Mouse (Mus musculus): Measurements from ENCODE around the gene Kcnk6. TPM values are rescaled to one million over a fixed set of nuclear protein-coding genes. Genes with fewer than 3 reads are reported as not detected.

Gene Kcnk6
- polyA plus RNA-seq, 1 experiment from 2014 or later = 1.7 TPM

DNA sequence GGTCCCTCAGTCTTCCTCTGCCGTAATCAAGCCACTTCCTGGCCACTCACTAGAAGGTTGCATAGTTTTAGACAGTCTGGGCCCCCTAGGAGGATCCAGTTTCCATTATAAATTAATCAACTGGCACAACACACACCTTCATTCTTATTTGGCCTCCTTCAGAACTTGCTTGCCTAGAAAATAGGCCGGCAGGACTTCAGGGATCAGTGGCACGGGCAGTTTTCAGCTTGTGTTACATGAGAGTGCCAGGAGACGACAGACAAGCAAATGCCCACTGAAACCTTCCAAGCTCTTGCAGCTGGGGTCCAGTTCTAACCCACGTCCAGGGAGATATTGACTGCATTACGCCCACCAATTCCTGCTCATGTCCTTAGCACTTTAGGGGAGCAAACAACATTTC lies 29.8 kb upstream of the Kcnk6 start:
- 0 out of 2 replicates have a peak, but pooled peaks cover 4% of the 10 kb centered on the region for H3K27me3 ChIP-seq (ENCODE audit: insufficient read depth, poor library complexity, severe bottlenecking)
- 68% methylated on average over 6 of the region's 6 CpGs for WGBS

DNA sequence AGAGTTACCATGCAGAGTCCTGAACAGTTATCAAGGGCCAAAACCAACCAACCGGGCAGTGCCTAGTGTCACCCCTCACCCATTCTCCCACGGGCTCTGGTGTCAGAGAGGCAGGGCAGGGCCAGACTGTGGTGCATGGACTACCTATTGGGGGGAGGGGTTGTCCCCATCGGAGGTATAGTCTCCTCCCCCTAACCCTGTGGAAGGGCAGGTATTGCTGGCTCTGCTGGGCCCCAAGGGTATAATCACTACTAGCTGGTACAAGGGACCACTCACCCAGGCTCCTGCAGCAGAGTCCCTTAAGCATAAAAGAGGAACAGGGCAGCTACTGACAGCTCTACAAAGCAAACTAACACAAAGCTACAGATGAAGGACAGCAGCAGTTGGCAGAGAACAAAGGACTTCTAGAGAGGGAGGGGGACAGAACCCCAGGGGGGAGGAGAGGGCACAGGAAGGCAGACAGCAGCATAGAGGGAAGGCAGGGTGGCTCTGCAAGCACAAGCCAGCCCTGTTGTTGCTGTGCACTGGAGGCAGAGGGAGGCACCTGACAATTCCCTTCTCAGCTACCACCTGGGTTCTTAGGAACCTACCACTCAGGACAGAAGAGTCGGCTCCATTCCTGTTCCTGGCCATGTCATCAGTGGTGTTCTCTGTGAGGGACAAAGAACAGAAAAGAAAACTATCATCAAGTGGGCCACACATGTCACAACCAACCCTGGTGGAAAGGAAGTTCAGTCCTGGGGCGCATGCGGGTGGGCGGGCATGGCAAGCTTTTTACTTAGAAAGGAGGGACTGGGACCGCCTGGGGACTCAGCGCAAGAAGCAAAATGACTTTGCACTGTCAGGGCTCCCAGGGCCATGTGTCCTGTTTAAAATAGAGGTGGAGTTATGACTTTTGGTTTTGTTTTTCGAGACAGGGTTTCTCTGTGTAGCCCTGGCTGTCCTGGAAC lies 27.7 kb upstream of the Kcnk6 start:
- WGBS = 75% methylated on average over 10 of the region's 10 CpGs
- H3K9me3 ChIP-seq = no peaks in the 10 kb centered on the region
- no peaks in the 10 kb centered on the region for H3K36me3 ChIP-seq
- 0 out of 2 replicates have a peak, but pooled peaks cover 4% of the 10 kb centered on the region for H3K27me3 ChIP-seq (ENCODE audit: insufficient read depth, poor library complexity, severe bottlenecking)
- DNase-seq (ENCODE audit: low spot score) = no peak
- peak overlapping the region; percentile 53 for H3K27ac ChIP-seq
- H3K4me1 ChIP-seq = peaks cover 34% of the 10 kb centered on the region
- no peak overlapping the region for H3K4me3 ChIP-seq

More for the DNA sequence above, 29.8 kb upstream of the Kcnk6 start:
- Histone ChIP-seq H3K36me3 (no peaks in the 10 kb centered on the region), H3K27ac (no peak overlapping the region), H3K4me1 (peaks cover 42% of the 10 kb centered on the region), H3K4me3 (no peak overlapping the region), H3K9me3 (no peaks in the 10 kb centered on the region)
- no peak for DNase-seq (ENCODE audit: low spot score)

DNA sequence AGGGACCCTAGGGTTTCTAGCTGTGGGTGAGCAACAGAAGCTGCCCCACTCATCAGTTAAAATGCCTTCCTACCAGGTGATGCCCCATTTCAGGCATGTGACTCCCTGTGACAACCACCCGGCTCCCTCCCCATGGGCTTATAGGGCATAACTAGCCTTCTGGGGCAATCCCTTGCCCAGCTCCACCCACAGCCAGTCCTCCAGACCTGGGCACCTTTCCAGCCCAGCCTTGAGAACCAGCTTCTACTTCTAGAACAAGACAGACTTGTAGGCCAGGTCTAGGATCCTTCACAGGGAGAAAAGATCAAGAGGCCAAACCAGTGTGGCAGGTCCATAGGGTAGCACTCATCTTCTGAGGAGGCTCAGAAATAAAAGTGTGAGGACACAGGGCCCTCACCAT lies 25.1 kb upstream of the Kcnk6 start:
- Histone ChIP-seq H3K36me3 (no peaks in the 10 kb centered on the region), H3K4me1 (peaks cover 50% of the 10 kb centered on the region), H3K4me3 (no peak overlapping the region), H3K9me3 (no peaks in the 10 kb centered on the region), H3K27ac (peak overlapping the region; percentile 73), H3K27me3 (ENCODE audit: insufficient read depth, poor library complexity, severe bottlenecking) (0 out of 2 replicates have a peak, but pooled peaks cover 4% of the 10 kb centered on the region)
- no peak for DNase-seq (ENCODE audit: low spot score)
- 94% methylated on average over 1 of the region's 1 CpGs for WGBS

DNA sequence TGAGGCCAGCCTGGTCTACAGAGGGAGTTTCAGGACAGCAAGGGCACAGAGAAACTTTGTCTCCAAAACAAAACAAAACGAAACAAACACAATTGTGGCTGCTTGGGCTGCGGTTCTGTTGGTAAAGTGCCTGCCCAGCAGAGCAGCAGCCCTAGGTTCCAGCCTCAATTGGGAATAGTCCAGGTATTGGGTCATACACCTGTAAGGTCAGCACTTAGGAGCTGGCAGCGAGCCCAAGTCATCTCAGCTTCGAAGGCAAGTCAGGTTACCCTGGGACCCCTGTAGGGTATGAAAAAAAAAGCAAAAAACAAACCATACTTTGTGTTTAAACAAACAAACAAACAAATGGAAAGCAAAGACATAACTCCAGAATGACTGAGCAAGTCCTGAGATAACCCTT lies 23.6 kb upstream of the Kcnk6 start:
- peaks cover 45% of the 10 kb centered on the region for H3K4me1 ChIP-seq
- H3K27ac ChIP-seq = no peak overlapping the region
- 77% methylated on average over 4 of the region's 4 CpGs for WGBS
- H3K27me3 ChIP-seq (ENCODE audit: insufficient read depth, poor library complexity, severe bottlenecking) = 0 out of 2 replicates have a peak, but pooled peaks cover 4% of the 10 kb centered on the region
- no peak overlapping the region for H3K4me3 ChIP-seq
- no peak for DNase-seq (ENCODE audit: low spot score)
- H3K36me3 ChIP-seq = no peaks in the 10 kb centered on the region
- no peaks in the 10 kb centered on the region for H3K9me3 ChIP-seq

DNA sequence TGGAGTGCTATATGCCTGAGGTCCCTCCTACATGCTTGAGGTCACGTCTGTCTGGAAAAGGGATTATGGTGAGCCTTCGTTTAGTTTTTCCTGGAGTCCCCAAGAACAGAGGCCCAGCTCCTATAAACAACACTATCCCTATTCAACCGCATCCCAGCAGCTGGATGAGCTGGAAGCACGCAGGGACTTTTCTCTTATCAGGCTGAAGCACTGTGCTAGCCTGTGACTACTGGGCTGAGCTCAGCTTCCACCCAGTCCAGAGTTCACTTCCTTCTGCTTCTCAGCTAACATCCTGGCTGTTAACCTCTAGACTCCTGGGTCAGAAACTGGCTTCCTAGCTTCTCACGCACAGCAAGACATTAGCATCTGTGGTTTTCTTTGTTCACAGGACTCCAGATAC lies 21.5 kb upstream of the Kcnk6 start:
- Histone ChIP-seq H3K4me3 (no peak overlapping the region), H3K27ac (0 out of 2 replicates have a peak overlapping the region, but pooled peaks have one; percentile 42)
- 42% methylated on average over 5 of the region's 5 CpGs for WGBS

DNA sequence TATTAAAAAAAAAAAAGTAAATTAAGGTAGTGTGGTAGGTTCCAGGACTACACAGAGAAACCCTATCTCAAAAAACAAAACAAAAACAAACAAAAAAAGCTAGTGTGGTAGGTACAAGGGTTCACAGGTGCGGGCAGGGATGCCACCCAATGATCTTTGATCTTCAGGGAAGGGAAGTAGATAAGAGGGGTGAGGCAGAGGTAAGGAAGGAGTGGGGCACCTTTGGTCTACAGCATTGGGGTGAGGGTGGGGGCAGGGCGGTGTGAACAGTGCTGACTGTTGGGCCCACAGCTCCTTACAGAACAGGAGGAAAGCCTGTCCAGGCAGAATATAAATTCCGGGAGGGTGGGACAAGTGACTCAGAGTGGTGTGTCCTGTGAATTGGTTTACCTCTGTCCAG lies 18.9 kb upstream of the Kcnk6 start:
- H3K4me3 ChIP-seq = no peak overlapping the region
- WGBS = 59% methylated on average over 3 of the region's 3 CpGs
- DNase-seq (ENCODE audit: low spot score) = no peak
- peaks cover 35% of the 10 kb centered on the region for H3K4me1 ChIP-seq
- H3K9me3 ChIP-seq = no peaks in the 10 kb centered on the region
- H3K27ac ChIP-seq = no peak overlapping the region
- H3K36me3 ChIP-seq = peaks cover 12% of the 10 kb centered on the region
- no peaks in the 10 kb centered on the region for H3K27me3 ChIP-seq (ENCODE audit: insufficient read depth, poor library complexity, severe bottlenecking)

More for the DNA sequence above, 21.5 kb upstream of the Kcnk6 start:
- no peak for DNase-seq (ENCODE audit: low spot score)
- Histone ChIP-seq H3K4me1 (peaks cover 36% of the 10 kb centered on the region), H3K36me3 (no peaks in the 10 kb centered on the region), H3K27me3 (ENCODE audit: insufficient read depth, poor library complexity, severe bottlenecking) (no peaks in the 10 kb centered on the region), H3K9me3 (no peaks in the 10 kb centered on the region)

DNA sequence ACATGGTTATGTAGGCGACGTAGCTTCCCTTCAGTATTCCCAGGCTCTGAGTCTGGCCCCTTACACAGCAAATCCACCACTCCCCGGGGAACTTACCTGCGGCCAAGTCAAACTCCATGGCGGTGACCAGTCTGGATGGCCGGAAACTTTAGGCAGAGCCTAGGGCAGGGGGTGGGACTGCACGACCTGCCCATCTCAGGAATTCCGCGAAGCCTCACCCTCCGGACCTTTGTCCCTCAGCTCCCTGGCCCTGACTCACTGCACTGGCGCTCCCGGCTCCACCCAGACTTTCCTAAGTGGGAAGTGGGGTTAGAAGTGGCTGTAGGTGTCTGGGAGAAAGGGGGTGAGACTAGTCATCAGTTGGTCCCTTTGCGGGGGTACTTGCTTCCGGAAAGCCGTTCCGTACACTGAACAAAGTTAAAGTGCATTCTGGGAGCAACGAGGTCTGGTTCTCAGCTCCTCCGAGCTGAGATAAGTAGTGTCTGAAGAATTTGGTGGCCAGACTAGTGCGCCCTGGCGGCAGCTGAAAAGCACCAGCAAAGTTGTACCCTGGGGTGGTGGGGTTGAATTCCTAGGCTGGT lies 16.0 kb upstream of the Kcnk6 start, which contains the start of gene 2200002D01Rik:
TSS of gene 2200002D01Rik (minus strand) at position 206 of the 581 bp plus-strand sequence.
- no peak for DNase-seq (ENCODE audit: low spot score)
- peaks cover 34% of the 10 kb centered on the region for H3K36me3 ChIP-seq
- peak within 1 kb of the TSS; percentile 57 for H3K4me3 ChIP-seq
- no peaks in the 10 kb centered on the region for H3K9me3 ChIP-seq
- WGBS = 3% methylated on average over 20 of the region's 20 CpGs
- H3K4me1 ChIP-seq = peaks cover 27% of the 10 kb centered on the region
- no peaks in the 10 kb centered on the region for H3K27me3 ChIP-seq (ENCODE audit: insufficient read depth, poor library complexity, severe bottlenecking)
- peak within 1 kb of the TSS; percentile 81 for H3K27ac ChIP-seq

DNA sequence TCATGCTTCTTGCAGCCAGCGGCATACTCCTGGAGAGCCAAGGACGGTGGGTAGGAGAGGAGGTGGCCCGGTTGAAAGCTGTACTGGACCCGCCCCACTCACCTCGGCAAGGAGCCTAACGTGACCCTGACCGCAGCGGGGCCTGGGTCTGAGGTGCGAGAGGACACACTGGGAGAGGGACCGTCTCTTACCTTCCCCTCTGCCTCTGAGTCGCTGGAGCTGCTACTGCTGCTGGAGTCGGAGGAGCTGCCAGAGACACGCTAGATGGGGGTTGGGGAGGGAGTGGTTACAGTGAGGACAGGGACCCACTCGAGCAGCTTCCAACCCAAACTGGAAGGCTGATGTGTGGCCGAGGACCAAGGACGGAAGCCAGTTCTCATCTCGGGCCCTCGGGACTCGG lies 15.4 kb upstream of the Kcnk6 start:
- H3K4me1 ChIP-seq = peaks cover 22% of the 10 kb centered on the region
- peak overlapping the region; percentile 57 for H3K4me3 ChIP-seq
- 6% methylated on average over 19 of the region's 19 CpGs for WGBS
- DNase-seq (ENCODE audit: low spot score) = no peak
- H3K27ac ChIP-seq = peak overlapping the region; percentile 81
- H3K9me3 ChIP-seq = no peaks in the 10 kb centered on the region
- H3K36me3 ChIP-seq = peaks cover 34% of the 10 kb centered on the region
- no peaks in the 10 kb centered on the region for H3K27me3 ChIP-seq (ENCODE audit: insufficient read depth, poor library complexity, severe bottlenecking)

DNA sequence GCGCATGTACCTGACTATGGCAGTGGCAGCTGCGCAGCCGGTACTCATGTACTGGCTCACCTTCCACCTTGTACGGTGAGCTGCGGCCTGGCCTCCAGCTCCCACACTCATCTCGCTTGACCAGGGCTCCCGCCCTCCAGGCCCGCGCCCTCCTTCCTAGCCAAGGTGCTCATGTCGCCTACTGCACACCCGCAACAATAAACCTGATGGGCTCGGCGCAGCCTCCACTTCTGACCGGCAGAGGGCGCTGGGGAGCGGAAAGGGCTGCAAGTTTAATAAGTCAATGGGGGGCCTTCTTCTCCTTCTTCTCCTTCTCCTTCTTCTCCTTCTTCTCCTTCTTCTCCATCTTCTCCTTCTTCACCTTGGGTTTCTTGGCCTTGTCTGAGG lies 15.0 kb upstream of the Kcnk6 start:
- H3K27me3 ChIP-seq (ENCODE audit: insufficient read depth, poor library complexity, severe bottlenecking) = no peaks in the 10 kb centered on the region
- H3K4me1 ChIP-seq = peaks cover 22% of the 10 kb centered on the region
- peak overlapping the region; percentile 57 for H3K4me3 ChIP-seq
- peak; percentile 84 for DNase-seq (ENCODE audit: low spot score)
- no peaks in the 10 kb centered on the region for H3K9me3 ChIP-seq
- 18% methylated on average over 16 of the region's 16 CpGs for WGBS
- H3K36me3 ChIP-seq = peaks cover 34% of the 10 kb centered on the region
- peak overlapping the region; percentile 81 for H3K27ac ChIP-seq

DNA sequence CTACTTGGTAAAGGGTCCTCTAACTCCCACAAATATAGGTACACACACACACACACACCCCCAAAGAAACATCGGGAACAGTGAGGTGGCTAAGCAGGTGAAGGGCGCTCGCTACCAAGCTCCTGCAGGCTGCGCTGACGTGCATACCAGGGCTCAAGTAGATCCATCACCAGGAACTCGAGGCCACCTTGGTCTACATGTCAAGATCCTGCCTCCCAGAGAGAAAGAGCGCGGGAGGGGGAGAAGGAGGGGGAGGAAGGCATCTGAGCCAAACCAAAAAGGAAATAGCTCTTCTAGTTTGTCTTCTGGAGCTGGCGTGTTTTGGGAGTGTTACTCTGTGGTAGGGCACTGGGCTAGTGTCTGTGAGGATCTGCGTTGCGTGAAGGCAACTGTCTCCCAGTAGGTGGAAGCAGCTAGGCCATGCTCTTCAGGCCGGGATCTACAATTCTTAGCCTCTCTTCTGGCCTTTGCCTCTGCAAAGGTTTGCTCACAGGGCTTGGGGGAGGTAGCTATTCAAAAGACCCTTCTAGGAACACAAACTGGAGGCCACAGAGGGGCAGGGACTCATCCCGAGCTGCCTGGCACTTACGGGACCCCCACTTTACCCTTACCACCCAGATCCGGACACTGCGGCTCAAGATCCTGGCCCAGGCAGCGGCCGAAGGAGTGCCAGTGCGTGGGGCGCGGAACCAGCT lies 14.5 kb upstream of the Kcnk6 start:
- Histone ChIP-seq H3K4me3 (no peak overlapping the region), H3K27ac (no peak overlapping the region)
- WGBS = 81% methylated on average over 21 of the region's 21 CpGs

DNA sequence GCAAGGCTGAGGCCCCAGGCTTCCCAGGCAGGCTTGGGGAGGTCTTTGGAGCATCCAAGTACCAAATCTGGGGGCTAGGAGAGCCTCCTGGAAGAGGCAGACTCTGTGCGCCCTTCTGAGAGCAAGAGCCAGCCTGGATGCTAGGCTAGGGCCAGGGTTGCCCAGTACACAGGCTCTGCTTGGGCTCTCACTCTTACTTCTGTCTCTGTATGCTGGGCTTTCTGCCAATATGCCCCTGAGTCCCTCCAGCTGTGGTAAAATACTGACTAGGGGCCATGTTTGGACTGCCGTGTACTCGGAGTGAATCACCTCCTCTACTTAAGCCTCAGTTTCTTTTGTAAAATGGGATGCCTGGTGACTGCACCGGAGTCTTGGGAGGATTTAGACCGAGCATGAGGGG lies 13.7 kb upstream of the Kcnk6 start:
- peaks cover 22% of the 10 kb centered on the region for H3K4me1 ChIP-seq
- H3K36me3 ChIP-seq = peaks cover 38% of the 10 kb centered on the region
- 90% methylated on average over 5 of the region's 5 CpGs for WGBS
- no peaks in the 10 kb centered on the region for H3K9me3 ChIP-seq
- no peak for DNase-seq (ENCODE audit: low spot score)
- no peak overlapping the region for H3K4me3 ChIP-seq
- no peaks in the 10 kb centered on the region for H3K27me3 ChIP-seq (ENCODE audit: insufficient read depth, poor library complexity, severe bottlenecking)
- no peak overlapping the region for H3K27ac ChIP-seq

More for the DNA sequence above, 14.5 kb upstream of the Kcnk6 start:
- Histone ChIP-seq H3K4me1 (peaks cover 22% of the 10 kb centered on the region), H3K27me3 (ENCODE audit: insufficient read depth, poor library complexity, severe bottlenecking) (no peaks in the 10 kb centered on the region), H3K36me3 (peaks cover 34% of the 10 kb centered on the region), H3K9me3 (no peaks in the 10 kb centered on the region)
- no peak for DNase-seq (ENCODE audit: low spot score)

DNA sequence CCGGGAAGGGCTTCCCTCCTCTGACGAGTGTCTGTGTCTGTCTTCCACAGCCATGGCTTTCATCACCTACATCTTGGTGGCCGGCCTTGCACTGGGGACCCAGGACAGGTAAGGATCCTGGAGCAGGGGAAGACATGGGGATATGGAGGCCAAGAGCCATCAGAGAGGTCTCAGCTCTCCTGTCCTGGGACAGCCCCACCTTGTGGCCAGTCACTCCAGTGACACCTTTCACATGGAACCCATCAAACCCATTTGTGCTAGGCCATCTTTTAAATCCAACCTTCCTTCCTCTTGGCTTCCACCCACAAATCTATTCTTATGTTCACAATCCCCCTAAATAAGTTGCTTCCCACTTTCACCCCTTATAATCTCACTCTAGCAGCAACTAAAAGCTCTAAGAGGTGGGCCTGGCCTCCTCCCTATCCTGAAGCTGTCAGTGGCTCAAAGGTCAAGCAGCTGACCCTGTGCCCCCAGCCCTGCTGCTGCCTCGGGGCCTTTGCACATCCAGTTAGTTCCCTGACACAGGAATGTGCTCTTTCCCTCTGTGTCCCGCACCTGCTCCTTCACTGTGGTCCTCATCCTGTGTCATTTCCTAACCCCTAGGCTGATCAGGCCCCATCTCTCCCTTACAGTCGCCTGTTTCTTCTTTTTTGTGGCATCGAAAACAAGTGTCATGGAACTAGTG lies 12.6 kb upstream of the Kcnk6 start:
- WGBS = 82% methylated on average over 7 of the region's 7 CpGs
- Histone ChIP-seq H3K27me3 (ENCODE audit: insufficient read depth, poor library complexity, severe bottlenecking) (no peaks in the 10 kb centered on the region), H3K4me3 (no peak overlapping the region), H3K4me1 (peaks cover 22% of the 10 kb centered on the region), H3K36me3 (peaks cover 40% of the 10 kb centered on the region), H3K27ac (no peak overlapping the region), H3K9me3 (no peaks in the 10 kb centered on the region)
- no peak for DNase-seq (ENCODE audit: low spot score)

Data from heart, embryonic 10.5 days (tissue).